Mouse (Mus musculus): ENCODE results near the gene Olfr690. TPM values are rescaled to one million over a fixed set of nuclear protein-coding genes. Genes with fewer than 3 reads are reported as not detected.

Olfr690 gene
- polyA plus RNA-seq (2015; fragmentation: Illumina TruSeq; extraction: RNeasy Lipid Tissue Mini Kit (QIAGEN cat#74804); ENCODE audit: insufficient read depth, low read depth, low replicate concordance): not detected

GRCm38 (mm10) chr7:105334004-105334403 lies at the start of gene Olfr690:
Gene Olfr690, minus strand, starts transcription at chr7:105334104.

GRCm38 (mm10) chr7:105374866-105375265 lies 41.0 kb upstream of the Olfr690 start, which contains the start of gene Gm5901:
Gene Gm5901, plus strand, starts transcription at chr7:105375038.

GRCm38 (mm10) chr7:105367930-105368329 lies 34.0 kb upstream of the Olfr690 start, which contains the start of gene Olfr692:
Gene Olfr692, plus strand, starts transcription at chr7:105368230.

GRCm38 (mm10) chr7:105342170-105342569 lies 8.3 kb upstream of the Olfr690 start, which contains the start of gene Olfr691:
Gene Olfr691, minus strand, starts transcription at chr7:105342270.

GRCm38 (mm10) chr7:105310865-105311264 lies 23.0 kb downstream of the Olfr690 start, which contains the start of gene Olfr689:
Gene Olfr689, plus strand, starts transcription at chr7:105311165.

GRCm38 (mm10) chr7:105287795-105288194 lies 46.1 kb downstream of the Olfr690 start, which contains the start of gene Olfr688:
Gene Olfr688, plus strand, starts transcription at chr7:105288095.

Other genes with a start within 250 kb of the Olfr690 start
- not detected for gene Olfr680-ps1, start 241.3 kb downstream of the Olfr690 start, polyA plus RNA-seq (2015; fragmentation: Illumina TruSeq; extraction: RNeasy Lipid Tissue Mini Kit (QIAGEN cat#74804); ENCODE audit: insufficient read depth, low read depth, low replicate concordance)
- gene Olfr681, start 217.3 kb downstream of the Olfr690 start, polyA plus RNA-seq (2015; fragmentation: Illumina TruSeq; extraction: RNeasy Lipid Tissue Mini Kit (QIAGEN cat#74804); ENCODE audit: insufficient read depth, low read depth, low replicate concordance): not detected
- not detected for gene Olfr683, start 187.1 kb downstream of the Olfr690 start, polyA plus RNA-seq (2015; fragmentation: Illumina TruSeq; extraction: RNeasy Lipid Tissue Mini Kit (QIAGEN cat#74804); ENCODE audit: insufficient read depth, low read depth, low replicate concordance)
- not detected for gene Olfr684, start 170.5 kb downstream of the Olfr690 start, polyA plus RNA-seq (2015; fragmentation: Illumina TruSeq; extraction: RNeasy Lipid Tissue Mini Kit (QIAGEN cat#74804); ENCODE audit: insufficient read depth, low read depth, low replicate concordance)
- gene Olfr685, start 148.1 kb downstream of the Olfr690 start, polyA plus RNA-seq (2015; fragmentation: Illumina TruSeq; extraction: RNeasy Lipid Tissue Mini Kit (QIAGEN cat#74804); ENCODE audit: insufficient read depth, low read depth, low replicate concordance): not detected
- not detected for gene Olfr686, start 126.6 kb downstream of the Olfr690 start, polyA plus RNA-seq (2015; fragmentation: Illumina TruSeq; extraction: RNeasy Lipid Tissue Mini Kit (QIAGEN cat#74804); ENCODE audit: insufficient read depth, low read depth, low replicate concordance)
- gene Olfr688, start 46.0 kb downstream of the Olfr690 start, polyA plus RNA-seq (2015; fragmentation: Illumina TruSeq; extraction: RNeasy Lipid Tissue Mini Kit (QIAGEN cat#74804); ENCODE audit: insufficient read depth, low read depth, low replicate concordance): not detected
- gene Olfr689, start 22.9 kb downstream of the Olfr690 start, polyA plus RNA-seq (2015; fragmentation: Illumina TruSeq; extraction: RNeasy Lipid Tissue Mini Kit (QIAGEN cat#74804); ENCODE audit: insufficient read depth, low read depth, low replicate concordance): not detected
- gene Olfr691, start 8.2 kb upstream of the Olfr690 start, polyA plus RNA-seq (2015; fragmentation: Illumina TruSeq; extraction: RNeasy Lipid Tissue Mini Kit (QIAGEN cat#74804); ENCODE audit: insufficient read depth, low read depth, low replicate concordance): not detected
- not detected for gene Olfr692, start 34.1 kb upstream of the Olfr690 start, polyA plus RNA-seq (2015; fragmentation: Illumina TruSeq; extraction: RNeasy Lipid Tissue Mini Kit (QIAGEN cat#74804); ENCODE audit: insufficient read depth, low read depth, low replicate concordance)
- gene Gm5901, start 40.9 kb upstream of the Olfr690 start, polyA plus RNA-seq (2015; fragmentation: Illumina TruSeq; extraction: RNeasy Lipid Tissue Mini Kit (QIAGEN cat#74804); ENCODE audit: insufficient read depth, low read depth, low replicate concordance): not detected
- 18.0 TPM for gene Fam160a2, start 66.0 kb upstream of the Olfr690 start, polyA plus RNA-seq (2015; fragmentation: Illumina TruSeq; extraction: RNeasy Lipid Tissue Mini Kit (QIAGEN cat#74804); ENCODE audit: insufficient read depth, low read depth, low replicate concordance)
- gene Cnga4, start 70.5 kb upstream of the Olfr690 start, polyA plus RNA-seq (2015; fragmentation: Illumina TruSeq; extraction: RNeasy Lipid Tissue Mini Kit (QIAGEN cat#74804); ENCODE audit: insufficient read depth, low read depth, low replicate concordance): not detected
- gene Cckbr, start 91.6 kb upstream of the Olfr690 start, polyA plus RNA-seq (2015; fragmentation: Illumina TruSeq; extraction: RNeasy Lipid Tissue Mini Kit (QIAGEN cat#74804); ENCODE audit: insufficient read depth, low read depth, low replicate concordance): not detected
- gene Cavin3, start 148.2 kb upstream of the Olfr690 start, polyA plus RNA-seq (2015; fragmentation: Illumina TruSeq; extraction: RNeasy Lipid Tissue Mini Kit (QIAGEN cat#74804); ENCODE audit: insufficient read depth, low read depth, low replicate concordance): 18.3 TPM
- gene Smpd1, start 220.3 kb upstream of the Olfr690 start, polyA plus RNA-seq (2015; fragmentation: Illumina TruSeq; extraction: RNeasy Lipid Tissue Mini Kit (QIAGEN cat#74804); ENCODE audit: insufficient read depth, low read depth, low replicate concordance): 10.9 TPM
- 3.9 TPM for gene Apbb1, start 247.5 kb upstream of the Olfr690 start, polyA plus RNA-seq (2015; fragmentation: Illumina TruSeq; extraction: RNeasy Lipid Tissue Mini Kit (QIAGEN cat#74804); ENCODE audit: insufficient read depth, low read depth, low replicate concordance)

All from pancreas, adult 10 weeks (tissue).